Mouse (Mus musculus) liver, embryonic 12.5 days (tissue): ENCODE measurements around the gene Nab1. TPM values are rescaled to one million over a fixed set of nuclear protein-coding genes. Genes with fewer than 3 reads are reported as not detected.

Experiments
- ATAC-seq: fragments of 200-750 bp; cut with Nextera tagmentation; 2 replicates; pipeline ENCODE4 v1.8.0; 2017; ENCODE audit warnings: moderate number of reproducible peaks, mild to moderate bottlenecking, moderate library complexity
- H3K27ac ChIP-seq: fragments of 300-500 bp; sonication (generic); 2 replicates; pipeline ENCODE4 v1.5.1; 2016; ENCODE audit warnings: mild to moderate bottlenecking
- H3K27me3 ChIP-seq: fragments of 300-500 bp; sonication (generic); replicated peaks from 2 replicates; pipeline ENCODE4 v1.6.1; 2016; ENCODE audit warnings: mild to moderate bottlenecking, moderate library complexity
- H3K36me3 ChIP-seq: fragments of 300-500 bp; sonication (generic); 2 replicates; pipeline ENCODE4 v1.6.1; 2016; ENCODE audit warnings: mild to moderate bottlenecking, moderate library complexity
- H3K4me1 ChIP-seq: fragments of 300-500 bp; sonication (generic); 2 replicates; pipeline ENCODE4 v1.6.1; 2016
- H3K4me2 ChIP-seq: fragments of 300-500 bp; sonication (generic); 2 replicates; pipeline ENCODE4 v1.6.1; 2016; ENCODE audit warnings: mild to moderate bottlenecking, moderate library complexity
- H3K4me3 ChIP-seq: fragments of 300-500 bp; sonication (generic); 2 replicates; pipeline ENCODE4 v1.5.1; 2016; ENCODE audit warnings: mild to moderate bottlenecking, moderate library complexity
- H3K9ac ChIP-seq: fragments of 300-500 bp; sonication (generic); 2 replicates; pipeline ENCODE4 v1.6.1; 2016; ENCODE audit warnings: mild to moderate bottlenecking, moderate library complexity
- H3K9me3 ChIP-seq: fragments of 300-500 bp; sonication (generic); replicated peaks from 2 replicates; pipeline ENCODE4 v1.6.1; 2016; ENCODE audit warnings: mild to moderate bottlenecking, moderate library complexity
- WGBS: fragments of 180-500 bp; shearing (Covaris S2); methylation state at CpG from one replicate; pipeline ENCODE4 v1.1.7; 2016; ENCODE audit not compliant: insufficient replicate concordance; 5-methylcytosine and 5-hydroxymethylcytosine counted together
- polyA plus RNA-seq: library from polyadenylated mRNA; unstranded; fragments of >200 nt; fragmentation: Nextera tagmentation; extraction: Ambion mirVana; gene quantifications from 2 replicates; pipeline ENCODE4 v1.2.1, GENCODE M21; 2016

Nab1 gene
- polyA plus RNA-seq, 1 experiment from 2014 or later = 18.0 TPM

DNA sequence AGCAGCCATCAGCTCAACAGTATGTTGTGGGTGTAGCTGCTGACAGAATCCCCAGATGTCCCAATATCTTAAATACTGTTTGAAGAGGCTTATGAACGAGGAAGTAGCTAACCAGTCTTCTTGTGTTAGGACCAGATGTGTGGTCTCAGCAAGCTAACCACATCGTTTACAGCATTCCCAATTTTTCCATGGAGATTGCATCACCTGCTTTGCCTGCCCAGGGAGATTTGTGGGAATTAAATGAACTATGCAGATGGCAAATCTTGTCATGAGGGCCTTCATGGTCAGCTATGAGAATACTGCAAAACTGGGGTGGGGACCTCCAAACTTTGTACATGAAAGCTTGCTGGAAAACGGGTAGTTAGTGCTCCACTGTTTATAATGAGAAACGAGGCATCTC lies 30.2 kb downstream of the Nab1 start:
- Histone ChIP-seq H3K4me2 (no peak overlapping the region), H3K4me1 (peaks cover 12% of the 10 kb centered on the region), H3K27ac (no peak overlapping the region), H3K9ac (no peak overlapping the region), H3K9me3 (no peaks in the 10 kb centered on the region), H3K36me3 (peaks cover 27% of the 10 kb centered on the region), H3K4me3 (no peak overlapping the region), H3K27me3 (no peaks in the 10 kb centered on the region)
- no peak for ATAC-seq
- WGBS = 70% methylated on average over 4 of the region's 4 CpGs

DNA sequence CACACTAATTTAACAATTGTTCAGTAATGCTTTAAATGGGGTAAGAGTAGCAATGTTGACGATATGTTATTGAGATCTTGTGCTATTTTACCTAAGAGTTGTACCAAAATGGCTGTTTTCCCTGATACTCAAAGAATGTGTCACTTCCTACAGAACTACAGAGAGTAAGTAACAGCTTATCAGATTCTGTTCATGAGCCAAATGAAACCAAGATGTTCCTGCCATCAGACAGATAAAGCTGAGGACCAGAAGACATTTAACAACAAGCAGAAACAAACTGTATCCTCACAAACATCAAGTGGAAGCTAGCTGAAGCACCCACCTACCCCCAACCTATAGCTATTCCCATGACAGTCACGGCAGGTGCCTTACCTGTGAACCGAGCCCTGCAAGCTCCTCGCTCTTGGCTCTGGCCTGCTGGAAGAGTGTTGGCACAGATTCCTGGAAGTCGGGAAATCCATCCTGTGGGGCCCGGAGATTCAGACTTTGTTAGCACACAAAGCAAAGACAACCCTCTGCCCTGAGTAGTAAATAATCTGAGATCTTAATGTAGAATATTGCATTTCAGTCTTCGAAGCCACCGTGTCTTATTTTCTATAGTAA lies 33.9 kb downstream of the Nab1 start:
- Histone ChIP-seq H3K27me3 (no peaks in the 10 kb centered on the region), H3K9ac (no peak overlapping the region), H3K4me1 (peaks cover 20% of the 10 kb centered on the region), H3K27ac (no peak overlapping the region), H3K4me3 (no peak overlapping the region), H3K36me3 (peaks cover 35% of the 10 kb centered on the region), H3K4me2 (no peak overlapping the region), H3K9me3 (no peaks in the 10 kb centered on the region)
- 84% methylated on average over 8 of the region's 8 CpGs for WGBS
- ATAC-seq = no peak

DNA sequence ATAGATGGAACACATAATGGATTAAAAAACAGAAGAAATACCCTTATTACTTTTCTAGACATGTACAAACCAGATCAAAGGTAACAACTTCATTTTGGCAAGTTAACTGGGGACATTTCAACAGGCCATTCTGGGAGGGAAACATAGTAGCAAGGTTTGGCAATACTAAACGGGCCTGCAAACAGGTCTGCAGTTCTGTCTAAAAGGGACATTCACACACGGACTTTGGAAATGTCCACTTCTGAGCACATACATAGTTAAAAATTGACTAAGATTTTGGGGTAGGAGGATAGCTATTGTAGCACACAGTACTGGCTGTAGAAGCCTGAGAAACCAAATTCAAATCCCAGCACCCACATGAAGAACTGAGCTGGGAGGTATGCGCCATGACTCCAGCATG lies 34.6 kb downstream of the Nab1 start:
- Histone ChIP-seq H3K4me2 (no peak overlapping the region), H3K27ac (0 out of 2 replicates have a peak overlapping the region, but pooled peaks have one; percentile 45), H3K36me3 (peaks cover 40% of the 10 kb centered on the region), H3K9ac (no peak overlapping the region), H3K4me1 (peaks cover 20% of the 10 kb centered on the region), H3K9me3 (no peaks in the 10 kb centered on the region), H3K27me3 (no peaks in the 10 kb centered on the region), H3K4me3 (no peak overlapping the region)
- WGBS = 77% methylated on average over 3 of the region's 3 CpGs
- peak; percentile 49; the same call in 1 of the 2 replicates for ATAC-seq

DNA sequence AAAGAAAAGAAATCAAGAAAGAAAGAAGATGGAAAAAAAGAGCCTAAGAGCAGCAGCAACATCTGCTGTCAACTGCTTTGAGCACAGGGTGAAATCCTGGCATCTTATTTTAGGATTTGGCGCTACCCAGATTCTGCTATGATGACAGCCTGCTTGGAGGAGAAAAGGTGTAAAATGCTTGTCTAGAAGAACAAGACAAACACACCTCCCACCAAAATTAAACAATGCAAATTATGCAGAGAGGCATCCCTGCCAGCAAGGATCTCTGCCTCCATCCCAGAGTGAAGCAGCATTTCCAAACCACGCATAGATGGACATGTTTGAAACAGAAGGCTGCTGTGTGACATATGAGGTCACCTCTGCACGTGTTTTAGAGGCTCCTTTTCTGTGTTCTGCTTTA lies 35.2 kb downstream of the Nab1 start:
- 72% methylated on average over 3 of the region's 3 CpGs for WGBS
- Histone ChIP-seq H3K4me2 (no peak overlapping the region), H3K36me3 (peaks cover 37% of the 10 kb centered on the region), H3K4me3 (no peak overlapping the region), H3K27ac (no peak overlapping the region), H3K9ac (no peak overlapping the region), H3K4me1 (peaks cover 20% of the 10 kb centered on the region), H3K27me3 (no peaks in the 10 kb centered on the region), H3K9me3 (no peaks in the 10 kb centered on the region)
- ATAC-seq = no peak

DNA sequence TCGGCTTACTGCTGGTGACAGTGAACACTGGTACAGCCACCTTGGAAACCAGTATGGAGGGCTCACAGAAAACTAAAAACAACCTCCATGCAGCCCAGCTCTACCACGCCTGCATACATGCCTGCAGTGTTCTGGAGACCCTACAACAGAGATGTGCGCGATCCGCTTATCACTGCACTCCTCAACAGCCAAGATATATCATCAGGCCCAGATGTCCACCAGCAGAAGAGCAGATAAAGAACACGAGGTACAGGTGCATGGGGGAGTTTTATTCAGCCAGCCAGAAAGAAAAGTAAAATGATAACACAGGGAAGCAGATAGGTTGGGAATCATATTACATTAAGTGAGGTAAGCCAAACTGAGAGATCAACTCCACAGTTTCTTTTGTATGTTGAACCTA lies 37.2 kb downstream of the Nab1 start:
- H3K27me3 ChIP-seq = no peaks in the 10 kb centered on the region
- H3K36me3 ChIP-seq = peaks cover 43% of the 10 kb centered on the region
- no peak overlapping the region for H3K9ac ChIP-seq
- no peaks in the 10 kb centered on the region for H3K9me3 ChIP-seq
- ATAC-seq = peak; percentile 67
- no peak overlapping the region for H3K4me2 ChIP-seq
- WGBS = 54% methylated on average over 6 of the region's 6 CpGs
- H3K4me3 ChIP-seq = no peak overlapping the region
- no peak overlapping the region for H3K27ac ChIP-seq
- H3K4me1 ChIP-seq = peaks cover 20% of the 10 kb centered on the region

DNA sequence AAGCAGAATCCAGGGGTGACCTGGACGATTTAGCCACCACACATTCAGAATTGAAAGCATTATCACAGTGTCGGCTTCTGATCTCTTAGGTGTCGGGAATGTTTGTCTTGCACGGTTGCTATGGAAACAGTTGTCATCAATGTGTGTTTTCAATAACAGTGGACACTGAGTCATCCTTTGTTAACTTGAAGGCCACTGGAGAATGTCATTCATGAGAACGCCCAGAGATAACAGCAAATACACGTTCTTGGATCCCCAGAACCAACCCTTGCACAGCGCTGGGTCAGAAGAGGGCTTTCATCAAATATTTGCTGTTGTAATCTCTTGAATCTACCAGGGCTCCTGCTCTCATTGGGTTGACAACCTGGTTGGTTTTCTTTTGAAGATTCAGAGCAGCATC lies 43.9 kb downstream of the Nab1 start:
- H3K4me1 ChIP-seq = peaks cover 13% of the 10 kb centered on the region
- H3K9ac ChIP-seq = no peak overlapping the region
- peaks cover 12% of the 10 kb centered on the region for H3K36me3 ChIP-seq
- no peak for ATAC-seq
- no peaks in the 10 kb centered on the region for H3K9me3 ChIP-seq
- no peaks in the 10 kb centered on the region for H3K27me3 ChIP-seq
- WGBS = 55% methylated on average over 7 of the region's 7 CpGs
- no peak overlapping the region for H3K27ac ChIP-seq
- H3K4me3 ChIP-seq = no peak overlapping the region
- H3K4me2 ChIP-seq = no peak overlapping the region

DNA sequence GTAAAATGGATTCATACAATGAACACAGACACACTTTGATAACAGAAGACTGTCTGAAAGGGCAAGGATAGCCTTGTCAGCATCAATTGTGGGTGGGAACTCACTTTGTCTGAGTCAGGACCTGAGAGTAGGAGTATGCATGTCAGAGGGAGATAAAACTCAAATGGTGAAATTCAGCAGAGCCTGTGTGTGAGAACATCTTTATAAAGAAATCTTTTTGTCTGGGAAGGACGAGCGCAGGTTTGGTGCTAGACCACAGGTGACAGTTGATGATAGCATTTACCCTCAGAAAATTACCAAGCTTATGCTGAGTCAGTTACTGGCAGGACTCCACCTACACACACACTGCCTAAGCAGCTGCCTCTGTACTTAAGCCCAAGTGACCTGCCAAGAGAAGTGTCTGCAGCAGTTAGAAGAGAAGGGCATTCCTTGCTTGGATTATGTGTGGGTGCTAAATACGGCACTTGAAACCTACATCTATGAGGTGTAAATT lies 45.9 kb downstream of the Nab1 start:
- 27% methylated on average over 3 of the region's 3 CpGs for WGBS
- peak; percentile 93 for ATAC-seq

DNA sequence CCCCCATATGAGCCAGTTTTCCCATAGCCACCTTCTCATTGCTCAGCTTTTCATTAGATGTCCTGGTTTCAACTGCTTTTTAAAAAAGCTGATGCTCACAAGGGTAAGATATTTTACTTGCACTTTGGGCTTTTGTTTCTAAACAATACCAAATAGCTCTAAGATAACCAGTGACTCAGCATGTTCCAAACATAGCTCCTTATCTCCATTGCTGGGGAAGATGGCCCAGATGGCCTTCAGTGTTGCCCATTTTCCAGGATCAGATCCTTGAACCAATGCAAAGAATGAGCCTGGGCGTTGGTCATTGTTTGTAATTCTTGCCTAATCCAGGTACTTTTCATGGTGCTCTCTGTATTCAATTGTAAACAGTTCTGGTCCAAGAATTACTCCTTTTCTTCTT lies 49.1 kb downstream of the Nab1 start:
- 48% methylated on average over 1 of the region's 1 CpGs for WGBS
- no peak overlapping the region for H3K4me2 ChIP-seq

More for the DNA sequence above, 45.9 kb downstream of the Nab1 start:
- peaks cover 6% of the 10 kb centered on the region for H3K36me3 ChIP-seq
- no peak overlapping the region for H3K4me2 ChIP-seq
- H3K4me1 ChIP-seq = peaks cover 13% of the 10 kb centered on the region
- no peaks in the 10 kb centered on the region for H3K27me3 ChIP-seq
- H3K27ac ChIP-seq = no peak overlapping the region
- no peaks in the 10 kb centered on the region for H3K9me3 ChIP-seq
- H3K9ac ChIP-seq = no peak overlapping the region
- H3K4me3 ChIP-seq = no peak overlapping the region

DNA sequence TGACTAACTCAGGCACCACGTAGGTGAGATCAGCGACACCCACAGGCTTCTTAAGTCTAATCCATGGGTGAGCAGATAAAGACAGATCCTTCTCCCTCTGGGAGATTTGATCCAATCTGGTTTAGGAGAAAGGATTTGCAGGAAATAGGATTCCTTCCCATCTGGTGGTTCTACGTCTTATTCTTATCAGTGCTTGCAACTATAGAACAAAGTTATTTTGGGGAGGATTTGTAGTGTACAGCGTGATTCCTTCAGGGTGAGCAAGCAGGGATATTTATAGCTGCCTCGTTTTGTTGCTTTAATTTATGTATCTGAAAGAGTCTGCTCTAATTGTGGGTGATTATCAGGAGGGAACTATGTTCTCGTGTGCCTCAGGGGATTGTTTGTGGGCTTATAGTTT lies 64.6 kb downstream of the Nab1 start:
- no peak overlapping the region for H3K27ac ChIP-seq
- WGBS = 46% methylated on average over 6 of the region's 6 CpGs
- no peak overlapping the region for H3K4me2 ChIP-seq
- no peak for ATAC-seq
- no peaks in the 10 kb centered on the region; the same call in 1 of the 2 replicates for H3K4me1 ChIP-seq
- H3K9ac ChIP-seq = no peak overlapping the region
- no peaks in the 10 kb centered on the region for H3K9me3 ChIP-seq
- no peaks in the 10 kb centered on the region for H3K27me3 ChIP-seq
- H3K36me3 ChIP-seq = no peaks in the 10 kb centered on the region
- no peak overlapping the region for H3K4me3 ChIP-seq

More for the DNA sequence above, 49.1 kb downstream of the Nab1 start:
- no peak overlapping the region for H3K4me3 ChIP-seq
- ATAC-seq = no peak
- H3K27me3 ChIP-seq = no peaks in the 10 kb centered on the region
- H3K9ac ChIP-seq = no peak overlapping the region
- peaks cover 13% of the 10 kb centered on the region for H3K4me1 ChIP-seq
- no peaks in the 10 kb centered on the region for H3K36me3 ChIP-seq
- no peak overlapping the region for H3K27ac ChIP-seq
- no peaks in the 10 kb centered on the region for H3K9me3 ChIP-seq

DNA sequence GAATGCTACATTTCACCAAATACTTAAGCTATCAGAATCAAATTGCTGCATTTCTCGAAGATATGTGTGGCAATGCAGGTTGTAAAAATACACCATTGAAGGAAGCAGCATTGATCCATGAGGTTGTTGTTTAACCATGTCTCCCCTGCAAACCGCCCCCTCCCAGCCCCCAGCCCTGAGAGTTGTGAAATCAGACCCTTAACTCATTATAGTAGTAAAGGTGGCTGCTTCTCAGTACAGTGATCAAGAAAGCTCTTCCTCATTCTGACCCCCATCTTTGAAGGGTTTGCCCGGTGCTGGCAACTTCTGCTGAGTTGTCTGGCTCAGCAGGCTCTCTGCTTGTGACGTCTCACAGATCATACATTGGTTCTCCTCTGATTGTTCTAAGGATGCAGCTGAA lies 66.4 kb downstream of the Nab1 start:
- no peak overlapping the region for H3K9ac ChIP-seq

DNA sequence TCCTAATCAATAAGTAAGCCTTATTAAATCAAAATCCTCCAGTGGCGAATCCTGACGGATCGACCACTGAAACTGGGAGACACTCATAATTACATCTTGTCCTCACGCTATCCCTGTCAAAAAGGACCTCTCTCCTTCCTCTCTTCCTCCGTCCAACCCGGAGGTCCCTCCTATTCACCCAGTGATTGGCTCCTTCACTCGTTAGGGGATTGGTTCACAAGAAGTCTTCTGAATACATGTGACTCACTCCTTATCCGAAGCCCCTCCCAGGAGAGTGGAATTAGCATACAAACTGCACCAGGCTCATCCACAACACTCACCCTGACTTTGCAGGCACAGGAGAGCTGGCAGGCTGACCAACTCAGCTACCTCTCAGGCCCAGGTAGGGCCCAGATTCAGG lies 68.7 kb downstream of the Nab1 start:
- H3K27me3 ChIP-seq = no peaks in the 10 kb centered on the region
- no peaks in the 10 kb centered on the region for H3K9me3 ChIP-seq
- no peak overlapping the region for H3K27ac ChIP-seq
- H3K4me3 ChIP-seq = no peak overlapping the region
- H3K9ac ChIP-seq = no peak overlapping the region
- no peak for ATAC-seq
- H3K4me1 ChIP-seq = no peaks in the 10 kb centered on the region; the same call in 1 of the 2 replicates
- H3K36me3 ChIP-seq = no peaks in the 10 kb centered on the region
- no peak overlapping the region for H3K4me2 ChIP-seq
- WGBS = 69% methylated on average over 8 of the region's 8 CpGs

More for the DNA sequence above, 66.4 kb downstream of the Nab1 start:
- Histone ChIP-seq H3K9me3 (no peaks in the 10 kb centered on the region), H3K27ac (no peak overlapping the region), H3K27me3 (no peaks in the 10 kb centered on the region), H3K4me3 (no peak overlapping the region), H3K36me3 (no peaks in the 10 kb centered on the region), H3K4me1 (no peaks in the 10 kb centered on the region; the same call in 1 of the 2 replicates), H3K4me2 (peak overlapping the region; percentile 29)
- WGBS = 51% methylated on average over 4 of the region's 4 CpGs
- no peak for ATAC-seq

DNA sequence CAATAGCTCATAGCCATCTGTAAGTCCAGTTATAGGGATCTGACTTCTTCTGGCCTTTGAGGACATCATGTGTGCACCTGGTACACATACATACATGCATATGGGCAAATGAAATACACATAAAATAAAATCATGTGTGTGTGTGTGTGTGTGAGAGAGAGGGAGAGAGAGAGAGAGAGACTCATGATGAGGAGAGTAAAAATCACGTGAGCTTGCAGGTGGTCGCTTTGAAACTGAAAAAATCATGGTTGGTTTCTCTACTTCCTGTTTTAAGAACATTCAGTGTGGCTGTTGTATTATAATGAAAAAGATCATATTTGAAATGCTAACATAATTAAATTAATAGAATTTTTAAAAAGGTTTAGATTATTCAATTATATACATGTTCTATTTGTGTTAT lies 69.9 kb downstream of the Nab1 start:
- Histone ChIP-seq H3K27ac (no peak overlapping the region), H3K4me1 (no peaks in the 10 kb centered on the region; the same call in 1 of the 2 replicates), H3K9me3 (no peaks in the 10 kb centered on the region), H3K9ac (no peak overlapping the region), H3K4me2 (no peak overlapping the region), H3K4me3 (no peak overlapping the region), H3K27me3 (no peaks in the 10 kb centered on the region), H3K36me3 (no peaks in the 10 kb centered on the region)
- WGBS = 49% methylated on average over 2 of the region's 2 CpGs
- no peak for ATAC-seq

DNA sequence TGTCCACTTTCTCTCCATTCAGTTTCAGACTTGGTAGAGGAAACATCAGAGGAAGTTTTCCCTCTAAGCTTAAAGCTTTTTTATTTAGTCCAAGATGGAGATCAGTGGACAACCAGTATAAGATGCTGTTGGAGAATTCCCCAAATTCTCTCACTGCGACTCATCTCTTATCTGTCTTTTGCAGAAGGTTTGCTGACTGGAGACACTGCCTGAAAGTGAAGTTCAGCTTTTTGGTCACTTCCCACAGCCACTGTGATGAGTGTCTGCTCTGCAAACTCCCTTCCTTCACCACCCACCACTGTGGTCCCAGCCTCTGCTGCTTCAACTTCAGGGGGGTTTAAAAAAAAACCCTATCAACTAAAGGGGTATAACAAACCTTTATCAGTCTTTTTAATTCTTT lies 70.4 kb downstream of the Nab1 start:
- H3K9ac ChIP-seq = no peak overlapping the region
- H3K4me2 ChIP-seq = no peak overlapping the region
- 13% methylated on average over 1 of the region's 1 CpGs for WGBS
- no peak overlapping the region for H3K27ac ChIP-seq
- no peaks in the 10 kb centered on the region for H3K36me3 ChIP-seq
- no peaks in the 10 kb centered on the region for H3K27me3 ChIP-seq
- H3K4me3 ChIP-seq = no peak overlapping the region
- no peaks in the 10 kb centered on the region; the same call in 1 of the 2 replicates for H3K4me1 ChIP-seq
- no peaks in the 10 kb centered on the region for H3K9me3 ChIP-seq
- ATAC-seq = no peak
